Mouse (Mus musculus) forebrain, postnatal 0 days (tissue): ENCODE data around the gene Kctd19. TPM values are rescaled to one million over a fixed set of nuclear protein-coding genes. Genes with fewer than 3 reads are reported as not detected.

Experiments used
- ATAC-seq: fragments of 200-750 bp; cut with Nextera tagmentation; 2 replicates; pipeline ENCODE4 v1.8.0; 2017; ENCODE audit warnings: mild to moderate bottlenecking, moderate library complexity
- DNase-seq: peaks from one replicate; pipeline ENCODE4 v3.0.0-alpha.2; 2015
- H3K27ac ChIP-seq: fragments of 300-500 bp; sonication (generic); 2 replicates; pipeline ENCODE4 v1.5.1; 2014; ENCODE audit warnings: low read depth, mild to moderate bottlenecking, antibody characterized with exemption, low read length, moderate library complexity, mixed read lengths
- H3K27me3 ChIP-seq: fragments of 300-500 bp; sonication (generic); 2 replicates; pipeline ENCODE4 v1.6.1; 2014; ENCODE audit warnings: mild to moderate bottlenecking, low read length, mixed read lengths; ENCODE audit not compliant: insufficient read depth
- H3K36me3 ChIP-seq: fragments of 300-500 bp; sonication (generic); 2 replicates; pipeline ENCODE4 v1.6.1; 2014; ENCODE audit warnings: mild to moderate bottlenecking, moderate library complexity; ENCODE audit not compliant: insufficient read depth
- H3K4me1 ChIP-seq: fragments of 300-500 bp; sonication (generic); 2 replicates; pipeline ENCODE4 v1.6.1; 2014; ENCODE audit warnings: antibody characterized with exemption; ENCODE audit not compliant: insufficient read depth
- H3K4me2 ChIP-seq: fragments of 300-500 bp; sonication (generic); 2 replicates; pipeline ENCODE4 v1.6.1; 2014; ENCODE audit warnings: low read depth, mild to moderate bottlenecking, moderate library complexity
- H3K4me3 ChIP-seq: fragments of 300-500 bp; sonication (generic); 2 replicates; pipeline ENCODE4 v1.5.1; 2014; ENCODE audit warnings: low read depth, low read length, mixed read lengths
- H3K9ac ChIP-seq: fragments of 300-500 bp; sonication (generic); 2 replicates; pipeline ENCODE4 v1.6.1; 2014; ENCODE audit warnings: mild to moderate bottlenecking
- H3K9me3 ChIP-seq: fragments of 300-500 bp; sonication (generic); 2 replicates; pipeline ENCODE4 v1.6.1; 2016; ENCODE audit warnings: low read length
- CTCF ChIP-seq: sonication (generic); IDR thresholded peaks from 2 replicates; pipeline ENCODE4 v1.5.1; 2016; ENCODE audit warnings: antibody characterized with exemption, control low read depth, low read depth
- WGBS: fragments of 180-500 bp; shearing (Covaris S2); extraction: QIAGEN DNeasy Blood & Tissue Kit; methylation state at CpG from one replicate; pipeline ENCODE4 v1.1.7; 2014; 5-methylcytosine and 5-hydroxymethylcytosine counted together
- polyA plus RNA-seq: library from polyadenylated mRNA; unstranded; fragments of >200 nt; fragmentation: Nextera tagmentation; extraction: Ambion mirVana; gene quantifications from 2 replicates; pipeline ENCODE4 v1.2.1, GENCODE M21; 2015
- total RNA-seq: library from RNA; depleted of rRNA; stranded (reverse); fragments of >200 nt; gene quantifications from 2 replicates; pipeline ENCODE4 v1.2.3, GENCODE M21; 2014

The Kctd19 gene
- total and polyA plus RNA-seq, 2 experiments from 2014 or later, result 0.10 to 0.19 TPM

DNA sequence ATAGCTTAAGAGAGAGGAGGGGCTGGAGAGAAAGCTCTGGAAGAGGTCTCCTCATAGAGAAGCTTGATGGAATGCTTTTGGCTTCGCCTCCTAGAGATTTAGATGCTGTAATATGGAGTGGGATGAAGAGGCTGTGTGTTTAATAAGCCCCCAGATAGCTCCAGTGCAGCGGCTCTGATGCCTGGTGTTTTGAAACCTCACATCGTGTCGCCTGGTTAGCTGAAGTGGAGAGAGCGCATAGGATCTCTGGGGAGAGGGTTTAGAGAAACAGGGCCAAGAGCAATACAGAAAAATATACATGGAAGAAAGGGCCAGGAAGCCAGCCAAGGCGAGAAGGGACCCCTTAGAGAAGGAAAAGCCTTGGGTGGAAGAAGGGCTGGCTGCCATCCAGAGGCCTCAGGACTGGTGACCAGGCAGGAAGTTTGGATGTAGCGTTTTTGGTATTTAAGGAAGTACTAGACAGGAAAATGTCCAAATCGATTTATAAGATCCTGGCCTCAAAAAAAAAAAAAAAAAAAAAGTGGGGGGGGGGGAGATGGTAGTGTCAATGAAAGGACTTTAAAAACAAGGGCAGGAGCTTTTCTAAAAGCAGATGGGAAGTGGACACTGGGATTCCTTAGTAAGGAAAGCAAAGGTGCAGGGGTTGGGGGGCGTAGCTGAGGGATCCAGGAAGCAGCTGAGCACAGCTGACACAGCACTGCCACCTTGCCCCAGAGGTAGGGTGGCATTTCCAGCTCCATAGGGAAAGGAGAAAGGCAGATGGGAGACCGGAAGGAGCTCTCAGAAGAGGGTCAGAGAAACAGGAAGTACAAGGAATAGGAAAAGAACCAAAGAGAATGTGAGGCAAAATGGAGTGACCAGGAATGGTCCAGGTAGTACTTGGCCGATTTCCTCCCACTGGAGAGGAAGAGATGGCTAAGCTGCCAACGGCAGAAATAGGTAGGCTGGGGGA lies 51.3 kb downstream of the Kctd19 start:
- Histone ChIP-seq H3K4me1 (no peaks in the 10 kb centered on the region), H3K36me3 (peaks cover 50% of the 10 kb centered on the region), H3K4me2 (no peak overlapping the region), H3K27ac (no peak overlapping the region), H3K9me3 (no peaks in the 10 kb centered on the region), H3K9ac (no peak overlapping the region), H3K4me3 (no peak overlapping the region), H3K27me3 (no peaks in the 10 kb centered on the region)
- no peak for TF ChIP-seq CTCF
- 74% methylated on average over 12 of the region's 12 CpGs for WGBS
- DNase-seq (no peak), ATAC-seq (no peak)

DNA sequence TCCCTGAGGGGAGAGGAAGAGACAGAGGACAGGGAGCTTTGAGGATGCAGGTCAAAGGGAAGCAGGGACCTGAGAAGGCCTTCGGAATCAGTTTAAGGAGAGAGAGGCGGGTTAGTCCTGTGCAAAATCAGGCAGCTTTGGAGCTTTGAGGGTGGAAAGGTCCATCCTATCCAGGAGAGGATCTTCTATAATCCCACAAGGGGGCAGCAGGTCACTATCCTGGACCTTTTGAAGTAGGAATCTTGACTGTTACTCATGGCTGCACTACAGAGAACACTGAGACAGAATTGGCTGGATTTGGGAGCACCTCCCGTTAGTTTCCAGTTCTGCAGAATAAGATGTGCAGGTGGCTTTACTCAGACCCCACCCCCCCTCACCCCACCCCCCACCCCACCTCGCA lies 53.7 kb downstream of the Kctd19 start:
- Histone ChIP-seq H3K36me3 (peaks cover 47% of the 10 kb centered on the region), H3K27me3 (no peaks in the 10 kb centered on the region), H3K27ac (no peak overlapping the region), H3K4me2 (no peak overlapping the region), H3K4me1 (no peaks in the 10 kb centered on the region), H3K4me3 (no peak overlapping the region), H3K9me3 (no peaks in the 10 kb centered on the region), H3K9ac (no peak overlapping the region)
- peak; percentile 54 for TF ChIP-seq CTCF
- WGBS, result 50% methylated on average over 4 of the region's 4 CpGs
- DNase-seq (peak; percentile 37), ATAC-seq (peak; percentile 47; the same call in 1 of the 2 replicates)

DNA sequence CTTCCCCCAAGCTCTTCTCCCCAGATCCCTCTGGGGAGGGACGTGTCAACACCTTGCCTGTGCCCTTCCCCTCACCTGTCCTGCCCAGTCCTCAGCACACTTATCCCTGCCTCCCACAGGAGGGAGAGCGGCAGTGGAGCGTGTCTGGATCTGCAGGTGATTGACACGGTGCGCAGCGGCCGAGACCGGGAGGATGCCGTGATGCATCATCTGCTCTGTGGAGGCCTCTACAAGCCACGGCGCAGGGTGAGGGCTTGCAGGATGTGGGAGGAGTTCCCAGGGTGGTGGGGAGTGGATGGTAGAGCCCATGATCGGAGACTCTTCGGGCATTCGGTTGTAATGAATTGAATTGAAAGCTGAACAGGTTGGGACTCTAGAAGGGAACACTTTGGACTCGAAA lies 54.1 kb downstream of the Kctd19 start:
- Histone ChIP-seq H3K4me2 (no peak overlapping the region), H3K36me3 (peaks cover 43% of the 10 kb centered on the region), H3K27me3 (no peaks in the 10 kb centered on the region), H3K4me3 (no peak overlapping the region), H3K9me3 (no peaks in the 10 kb centered on the region), H3K9ac (no peak overlapping the region), H3K4me1 (no peaks in the 10 kb centered on the region), H3K27ac (no peak overlapping the region)
- ATAC-seq (no peak), DNase-seq (no peak)
- no peak for TF ChIP-seq CTCF
- 82% methylated on average over 15 of the region's 15 CpGs for WGBS

DNA sequence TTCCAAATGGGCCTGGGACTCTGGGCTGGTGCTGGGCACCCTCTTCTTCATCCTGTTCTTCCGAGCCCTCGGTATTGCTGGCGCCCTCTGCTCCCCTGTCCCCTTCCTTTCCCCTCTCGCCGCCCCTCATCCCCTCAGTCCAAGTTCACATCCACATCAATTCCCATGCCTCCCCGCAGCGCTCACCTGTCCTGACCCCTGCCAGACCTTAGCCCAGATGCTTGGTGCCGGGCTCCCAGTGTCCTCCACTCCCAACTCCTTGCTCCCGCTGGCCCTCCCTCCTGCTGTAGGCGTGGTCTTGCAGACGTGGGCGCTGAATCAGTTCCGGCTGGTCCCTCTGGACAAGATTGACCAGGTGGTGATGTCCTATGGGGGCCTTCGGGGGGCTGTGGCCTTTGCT lies 56.6 kb downstream of the Kctd19 start:
- Histone ChIP-seq H3K27ac (no peak overlapping the region), H3K36me3 (peaks cover 33% of the 10 kb centered on the region), H3K27me3 (no peaks in the 10 kb centered on the region), H3K4me1 (no peaks in the 10 kb centered on the region), H3K9ac (no peak overlapping the region), H3K4me3 (no peak overlapping the region), H3K9me3 (no peaks in the 10 kb centered on the region), H3K4me2 (no peak overlapping the region)
- ATAC-seq (no peak), DNase-seq (no peak)
- WGBS, result 88% methylated on average over 14 of the region's 14 CpGs
- no peak for TF ChIP-seq CTCF

DNA sequence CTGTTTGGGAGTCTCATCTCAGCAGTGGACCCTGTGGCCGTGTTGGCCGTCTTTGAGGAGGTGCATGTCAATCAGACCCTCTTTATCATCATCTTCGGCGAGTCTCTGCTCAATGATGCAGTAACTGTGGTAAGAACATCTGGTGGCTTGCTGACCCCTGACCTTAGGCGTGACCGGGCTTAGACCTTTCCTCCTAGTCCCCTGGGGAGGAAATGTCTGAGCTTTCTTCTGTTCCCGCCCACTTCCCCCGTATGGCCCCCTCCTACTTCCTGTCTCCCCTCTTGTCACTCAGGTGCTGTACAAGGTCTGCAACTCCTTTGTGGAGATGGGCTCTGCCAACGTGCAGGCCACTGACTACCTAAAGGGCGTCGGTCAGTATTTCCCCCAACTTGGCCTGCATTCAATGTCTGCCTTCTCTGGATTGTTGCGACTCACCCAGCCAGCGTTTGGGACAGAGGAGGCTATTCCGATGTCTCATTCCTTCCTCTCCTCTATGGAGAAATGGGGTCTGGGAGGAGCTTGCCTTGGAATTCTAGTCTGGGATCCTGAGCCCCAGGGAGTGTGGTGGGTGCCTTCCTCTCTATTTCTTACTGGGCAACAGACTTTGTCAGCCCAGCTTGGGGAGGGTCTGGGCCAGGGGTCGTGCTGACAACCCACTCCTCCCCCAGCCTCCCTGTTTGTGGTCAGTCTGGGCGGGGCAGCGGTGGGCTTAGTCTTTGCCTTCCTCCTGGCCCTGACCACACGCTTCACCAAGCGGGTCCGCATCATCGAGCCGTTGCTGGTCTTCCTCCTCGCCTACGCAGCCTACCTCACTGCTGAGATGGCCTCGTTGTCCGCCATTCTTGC lies 57.9 kb downstream of the Kctd19 start:
- no peak overlapping the region for H3K4me3 ChIP-seq
- no peaks in the 10 kb centered on the region for H3K9me3 ChIP-seq
- H3K9ac ChIP-seq, result no peak overlapping the region
- ATAC-seq (no peak), DNase-seq (no peak)
- no peak for TF ChIP-seq CTCF
- H3K4me2 ChIP-seq, result no peak overlapping the region
- H3K27me3 ChIP-seq, result no peaks in the 10 kb centered on the region
- H3K36me3 ChIP-seq, result peaks cover 29% of the 10 kb centered on the region
- H3K27ac ChIP-seq, result no peak overlapping the region
- WGBS, result 83% methylated on average over 26 of the region's 26 CpGs
- H3K4me1 ChIP-seq, result peaks cover 3% of the 10 kb centered on the region; the same call in 1 of the 2 replicates

DNA sequence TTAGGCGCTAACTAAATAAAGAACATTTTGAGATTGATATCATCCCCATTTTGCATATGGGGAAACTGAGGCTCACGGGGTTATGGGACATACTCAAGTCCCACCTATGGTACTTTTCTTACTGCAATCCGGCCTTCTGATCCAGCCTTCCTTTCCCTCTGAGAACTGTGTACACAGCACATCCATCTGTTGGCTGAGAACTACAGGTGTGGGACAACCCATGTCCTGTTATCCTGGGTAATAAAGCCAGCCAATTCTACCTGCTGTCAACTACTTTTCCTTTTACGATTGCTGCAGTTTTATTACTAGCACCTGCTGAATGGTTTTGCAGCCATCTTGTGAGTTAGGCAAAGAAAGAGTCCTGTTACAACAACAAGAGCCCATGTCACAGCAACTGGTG lies 58.8 kb downstream of the Kctd19 start:
- Histone ChIP-seq H3K4me2 (no peak overlapping the region), H3K27ac (no peak overlapping the region), H3K36me3 (peaks cover 29% of the 10 kb centered on the region), H3K4me3 (no peak overlapping the region), H3K4me1 (peaks cover 7% of the 10 kb centered on the region; the same call in 1 of the 2 replicates), H3K9me3 (no peaks in the 10 kb centered on the region), H3K27me3 (no peaks in the 10 kb centered on the region), H3K9ac (no peak overlapping the region)
- DNase-seq (no peak), ATAC-seq (no peak)
- 92% methylated on average over 4 of the region's 4 CpGs for WGBS
- TF ChIP-seq CTCF, result no peak

DNA sequence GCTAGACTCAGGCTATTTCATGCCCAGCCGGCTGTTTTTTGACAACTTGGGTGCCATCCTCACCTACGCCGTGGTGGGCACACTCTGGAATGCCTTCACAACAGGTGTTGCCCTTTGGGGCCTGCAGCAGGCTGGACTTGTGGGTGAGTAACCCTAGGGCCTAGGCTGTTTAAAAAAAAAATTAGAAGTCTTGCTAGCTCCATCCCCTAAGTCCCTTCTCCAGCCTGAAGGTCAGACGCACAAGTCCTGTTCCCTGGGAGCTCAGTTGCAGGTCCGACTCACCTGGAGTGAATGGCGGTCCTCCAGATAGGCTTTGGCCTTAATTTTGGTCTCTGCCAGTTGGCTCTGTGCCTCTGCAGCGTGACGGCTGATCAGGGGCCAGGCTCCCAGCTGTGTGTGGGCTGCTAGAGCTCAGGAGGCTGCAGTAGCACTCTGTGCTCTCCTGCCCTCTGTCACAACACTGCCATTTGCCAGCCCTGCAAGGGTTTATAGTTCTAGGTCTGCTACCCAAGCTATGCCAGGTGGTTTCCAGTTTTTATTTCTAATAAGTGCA lies 59.6 kb downstream of the Kctd19 start:
- Histone ChIP-seq H3K27me3 (no peaks in the 10 kb centered on the region), H3K4me2 (no peak overlapping the region), H3K9me3 (no peaks in the 10 kb centered on the region), H3K9ac (no peak overlapping the region), H3K4me1 (peaks cover 7% of the 10 kb centered on the region; the same call in 1 of the 2 replicates), H3K27ac (no peak overlapping the region), H3K36me3 (peaks cover 26% of the 10 kb centered on the region), H3K4me3 (no peak overlapping the region)
- ATAC-seq (no peak), DNase-seq (no peak)
- no peak for TF ChIP-seq CTCF
- WGBS, result 74% methylated on average over 8 of the region's 8 CpGs
